Mouse (Mus musculus): Measurements from ENCODE around the gene Rln3.
A peak's percentile ranks its signal among the peaks of the same experiment; 100 is the strongest.

The Rln3 gene

GRCm38 (mm10) chr8:84065037-84065436 is 20.2 kb upstream of the Rln3 start, which contains the start of gene Gm10643:
TSS of gene Gm10643 (minus strand) at chr8:84065137.
- no peak for DNase-seq (ENCODE audit: low spot score)

DNA sequence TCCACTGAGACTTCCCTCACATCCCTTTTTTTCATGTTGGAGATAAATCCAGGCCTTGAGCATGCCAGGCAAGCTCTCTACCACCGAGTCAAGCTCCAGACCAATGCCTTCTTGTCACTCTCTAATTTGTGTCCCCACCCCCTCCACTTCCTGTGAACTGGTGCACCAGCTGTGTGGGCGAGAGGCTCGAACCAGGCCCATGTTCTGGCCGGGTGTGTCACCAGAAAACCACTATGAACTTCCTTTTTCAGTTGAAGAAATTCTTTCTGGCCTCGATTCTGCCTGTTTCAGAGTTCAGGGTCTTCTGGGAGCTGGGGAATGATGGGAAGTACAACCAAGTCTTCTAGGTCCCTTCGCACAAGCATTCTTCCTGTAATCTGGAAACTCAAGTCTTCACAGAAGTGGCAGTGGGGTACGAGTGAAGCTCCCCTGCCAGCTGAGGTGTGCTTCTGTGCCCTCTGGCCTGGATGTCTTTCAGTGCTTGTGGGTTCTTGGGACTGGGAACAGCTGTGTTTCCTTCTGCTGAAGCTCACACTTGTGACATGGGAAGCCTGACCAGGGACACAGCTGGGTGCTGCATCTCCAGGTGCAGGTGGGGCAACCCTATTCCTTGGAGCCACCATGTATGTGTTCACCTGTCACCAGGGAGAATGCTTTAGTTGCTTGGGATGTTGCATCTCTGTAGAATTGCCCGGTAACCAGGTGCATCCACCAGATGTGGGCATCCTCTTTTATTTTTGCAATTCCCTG is 19.2 kb upstream of the Rln3 start:
- DNase-seq (ENCODE audit: low spot score) = no peak

GRCm38 (mm10) chr8:84060245-84060644 is 15.4 kb upstream of the Rln3 start:
- no peak for DNase-seq (ENCODE audit: low spot score)

DNA sequence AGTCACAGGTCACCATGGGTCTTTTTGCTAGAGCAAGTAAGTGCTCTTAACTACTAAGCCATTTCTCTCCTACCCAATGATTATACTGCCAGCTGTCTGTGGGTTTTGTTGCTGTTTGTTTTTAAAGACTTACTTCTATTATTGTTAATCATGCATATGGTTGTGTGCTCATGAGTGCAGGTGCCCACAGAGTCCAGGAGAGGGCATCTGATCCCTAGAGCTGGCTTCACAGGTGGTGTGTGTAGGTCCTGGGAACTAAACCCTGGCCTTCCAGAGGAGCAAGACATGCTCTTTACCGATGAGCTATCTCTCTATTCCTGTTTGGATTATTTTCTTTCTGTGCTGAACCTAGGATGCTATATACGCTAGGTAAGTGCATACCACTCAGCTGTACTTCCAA is 14.4 kb upstream of the Rln3 start:
- DNase-seq (ENCODE audit: low spot score) = no peak

- DNase-seq (ENCODE audit: low spot score) = no peak
These were observed 13.0 kb upstream of the Rln3 start for GRCm38 (mm10) chr8:84057827-84058226.

DNA sequence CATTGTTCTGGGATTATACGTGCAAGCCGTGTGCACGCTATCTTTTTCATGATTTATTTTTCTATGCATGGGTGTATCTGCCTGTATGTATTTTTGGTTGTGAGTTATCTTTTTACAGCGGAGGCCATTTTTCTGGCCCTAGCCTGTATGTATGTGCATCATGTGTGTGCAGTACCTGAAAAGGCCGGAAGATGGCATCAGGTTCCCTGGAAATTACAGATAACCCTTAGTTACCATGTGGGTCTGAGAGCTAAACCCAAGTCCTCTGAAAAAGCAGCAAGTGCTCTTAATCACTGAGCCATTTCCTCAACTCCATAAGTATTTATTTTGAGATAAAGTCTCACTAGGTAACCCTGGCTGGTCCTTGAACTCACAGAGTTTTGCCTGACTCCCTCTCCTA is 8.4 kb upstream of the Rln3 start:
- DNase-seq (ENCODE audit: low spot score) = no peak

DNA sequence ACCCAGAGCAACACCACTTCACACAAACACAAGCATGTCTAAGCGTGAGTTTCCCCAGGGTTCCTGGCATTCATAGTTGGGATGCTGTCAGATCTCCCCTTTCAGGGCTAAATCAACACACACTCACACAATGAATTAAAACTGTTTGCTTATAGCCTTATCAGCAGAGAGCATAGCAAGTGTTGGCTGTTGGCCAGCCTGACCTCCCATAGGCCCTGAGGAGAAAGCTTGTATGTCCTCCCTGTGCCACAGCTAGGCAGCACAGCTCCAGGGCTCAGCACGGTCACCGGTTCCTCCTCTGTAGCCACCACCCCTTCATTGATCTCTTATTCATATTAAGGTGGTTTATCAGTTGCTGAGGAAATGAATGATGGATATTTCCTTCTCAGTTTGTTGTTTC is 7.9 kb upstream of the Rln3 start:
- DNase-seq (ENCODE audit: low spot score) = no peak

- DNase-seq (ENCODE audit: low spot score) = no peak
These were observed 3.4 kb upstream of the Rln3 start for GRCm38 (mm10) chr8:84048171-84048570.

DNA sequence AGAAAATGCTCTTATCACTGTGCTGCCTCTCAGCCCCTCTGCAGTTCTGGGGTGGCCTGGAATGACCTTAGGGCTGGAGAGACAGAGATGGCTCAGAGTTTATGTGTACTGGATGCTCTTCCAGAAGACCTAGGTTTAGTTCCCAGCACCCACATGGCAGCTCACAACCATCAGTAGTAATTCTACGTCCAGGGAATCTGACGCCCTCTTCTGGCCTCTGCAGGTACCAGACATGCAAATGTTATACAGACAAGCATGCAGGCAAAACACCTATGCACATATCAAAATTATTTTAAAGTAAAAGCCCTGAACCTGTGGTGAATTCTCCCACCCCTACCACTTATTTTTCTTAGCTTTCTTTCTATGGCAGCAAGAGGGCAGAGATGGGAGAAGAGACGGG is 1.7 kb upstream of the Rln3 start:
- DNase-seq (ENCODE audit: low spot score) = no peak

- DNase-seq (ENCODE audit: low spot score) = peak; percentile 18
These were observed 697 bp downstream of the Rln3 start for GRCm38 (mm10) chr8:84044103-84044502.

DNA sequence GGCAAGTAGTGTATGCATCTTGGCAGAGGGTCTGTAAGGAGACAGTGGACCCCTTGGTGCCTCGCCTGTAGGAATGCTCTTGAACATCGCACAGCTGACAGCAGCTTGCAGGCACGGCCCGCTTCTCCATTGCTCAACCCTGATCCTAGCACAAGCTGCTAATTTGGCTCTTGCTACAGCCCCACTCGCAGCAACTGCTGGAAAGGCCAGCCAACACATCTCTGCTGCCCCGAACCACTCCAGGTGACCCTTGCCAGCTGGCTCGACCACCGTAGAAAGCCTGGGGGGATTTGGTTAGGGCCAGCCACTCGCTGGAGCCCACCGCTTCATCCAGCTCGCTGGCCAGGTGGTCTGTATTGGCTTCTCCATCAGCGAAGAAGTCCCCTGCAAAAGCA is 1.9 kb downstream of the Rln3 start:
- DNase-seq (ENCODE audit: low spot score) = no peak

GRCm38 (mm10) chr8:84042066-84042947 is 2.5 kb downstream of the Rln3 start, which contains the start of gene Il27ra:
TSS of gene Il27ra (minus strand) at chr8:84042589.
- DNase-seq (ENCODE audit: low spot score) = peak; percentile 87

DNA sequence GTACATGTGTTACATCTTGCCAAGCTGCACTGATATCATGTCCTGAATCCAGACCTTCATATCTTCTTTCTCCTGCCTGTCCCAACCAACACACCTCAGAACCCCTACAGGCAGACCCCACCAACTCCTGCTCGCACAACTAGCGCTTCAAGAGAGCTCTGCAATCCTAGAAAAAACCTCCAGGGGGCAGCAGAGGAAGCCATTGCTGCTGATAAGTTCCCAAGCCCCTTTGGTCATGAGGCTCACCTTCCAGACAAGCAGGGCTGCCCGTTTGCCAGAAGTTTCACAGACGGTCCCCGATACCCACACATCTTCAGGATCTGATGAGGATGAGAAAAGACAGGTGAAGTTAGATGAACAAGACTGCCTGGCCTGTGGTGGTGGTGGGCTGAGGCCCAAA is 5.8 kb downstream of the Rln3 start:
- DNase-seq (ENCODE audit: low spot score) = peak; percentile 76

GRCm38 (mm10) chr8:84038015-84038414 is 6.8 kb downstream of the Rln3 start:
- no peak for DNase-seq (ENCODE audit: low spot score)

DNA sequence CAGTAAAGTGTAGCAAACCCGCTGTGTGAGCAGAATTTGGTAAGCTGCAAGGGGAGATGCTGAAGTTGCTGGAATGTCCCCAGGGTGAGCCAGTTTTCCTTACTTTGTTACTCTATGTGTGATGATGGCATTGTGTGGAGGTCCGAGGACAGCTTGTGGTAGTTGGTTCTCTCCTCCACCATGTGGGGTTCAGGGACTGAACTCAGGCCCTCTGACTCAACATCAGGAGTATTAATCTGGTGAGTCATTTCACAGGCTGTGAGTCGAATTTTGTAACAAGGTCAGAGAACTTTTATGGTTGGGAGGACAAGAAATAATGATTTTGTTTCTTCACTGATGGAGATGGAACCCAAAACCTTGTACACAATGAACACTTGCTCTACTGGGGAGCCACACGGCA is 12.0 kb downstream of the Rln3 start:
- no peak for DNase-seq (ENCODE audit: low spot score)

GRCm38 (mm10) chr8:84029272-84029671 is 15.5 kb downstream of the Rln3 start:
- no peak for DNase-seq (ENCODE audit: low spot score)

GRCm38 (mm10) chr8:84027449-84027848 is 17.4 kb downstream of the Rln3 start:
- peak; percentile 65 for DNase-seq (ENCODE audit: low spot score)

DNA sequence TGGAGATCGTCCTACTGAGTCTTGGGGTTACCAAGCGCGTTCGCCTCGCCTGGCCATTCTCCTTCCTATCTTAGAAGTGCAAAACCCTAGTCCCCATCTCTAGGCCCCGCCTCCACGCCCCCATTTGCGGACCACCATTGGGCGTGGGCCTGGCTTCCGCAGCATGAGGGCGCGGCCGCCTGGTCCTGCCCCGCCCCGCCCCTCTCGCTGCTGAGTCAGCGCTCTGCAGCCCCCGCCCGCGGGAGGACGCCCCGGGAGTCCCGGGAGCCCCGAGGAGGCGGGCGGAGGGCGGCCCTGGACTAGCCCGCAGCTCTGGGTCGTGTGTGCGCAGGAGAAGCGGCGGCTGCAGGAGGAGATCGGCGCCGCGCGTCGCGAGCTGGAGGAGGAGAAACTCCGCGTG is 18.9 kb downstream of the Rln3 start:
- DNase-seq (ENCODE audit: low spot score) = peak; percentile 84

DNA sequence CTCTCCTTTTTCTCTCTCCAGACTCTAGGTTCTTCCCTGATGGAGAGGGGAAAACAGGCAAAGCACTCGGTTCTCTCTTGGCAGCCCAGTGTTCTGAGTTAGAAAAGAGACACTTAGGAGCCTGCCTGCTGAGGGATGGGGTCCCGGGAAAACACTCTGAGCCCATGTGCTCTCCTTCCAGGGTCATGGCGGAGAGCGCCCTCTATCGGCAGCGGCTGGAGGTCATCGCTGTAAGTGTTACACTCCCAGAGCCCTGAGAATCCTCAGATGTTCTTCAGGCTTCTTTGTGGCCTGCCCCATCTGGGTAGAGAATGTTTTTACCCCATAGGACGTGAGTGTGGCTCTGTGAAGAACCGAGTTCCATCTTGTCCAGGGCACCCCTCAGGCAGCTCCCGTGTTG is 20.6 kb downstream of the Rln3 start:
- peak; percentile 90 for DNase-seq (ENCODE audit: low spot score)

DNA sequence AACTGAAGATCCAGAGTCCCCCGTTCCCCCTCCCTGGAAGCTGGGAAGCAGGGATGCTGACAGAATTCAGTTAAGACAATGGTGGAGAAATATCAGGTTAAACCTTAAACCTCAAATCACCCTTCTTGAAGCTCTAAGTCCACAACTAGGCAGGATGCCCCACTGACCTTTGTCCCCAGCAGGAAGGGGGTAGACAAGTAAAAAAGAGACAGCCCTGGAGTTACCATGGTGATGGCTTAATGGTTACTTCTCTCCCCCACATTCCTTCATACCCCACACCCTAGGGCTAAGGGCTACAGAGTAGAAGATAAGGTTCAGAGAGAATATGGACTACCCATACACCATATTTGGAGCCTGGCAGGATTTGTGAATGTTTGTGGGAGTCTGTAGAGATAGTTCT is 21.2 kb downstream of the Rln3 start:
- no peak for DNase-seq (ENCODE audit: low spot score)

DNA sequence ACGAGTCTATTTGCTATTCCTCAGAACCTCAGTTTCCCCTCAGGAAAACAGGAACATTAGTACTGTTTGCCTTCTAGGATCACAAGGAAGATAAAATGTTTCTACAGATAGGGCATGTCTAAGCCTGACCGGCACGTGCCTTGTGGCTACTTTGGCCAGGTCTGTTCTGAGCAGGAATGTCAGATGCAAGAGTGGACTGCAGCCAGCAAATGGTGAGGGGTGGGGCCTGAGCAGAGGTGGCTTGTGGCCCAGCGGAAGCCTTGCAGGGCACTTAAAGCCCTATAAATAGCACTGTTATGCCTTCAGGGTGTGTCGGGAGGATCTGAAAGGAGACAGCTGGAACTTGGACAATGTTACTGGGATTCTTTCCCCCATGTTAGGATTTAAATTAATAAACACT is 21.7 kb downstream of the Rln3 start:
- DNase-seq (ENCODE audit: low spot score) = no peak

DNA sequence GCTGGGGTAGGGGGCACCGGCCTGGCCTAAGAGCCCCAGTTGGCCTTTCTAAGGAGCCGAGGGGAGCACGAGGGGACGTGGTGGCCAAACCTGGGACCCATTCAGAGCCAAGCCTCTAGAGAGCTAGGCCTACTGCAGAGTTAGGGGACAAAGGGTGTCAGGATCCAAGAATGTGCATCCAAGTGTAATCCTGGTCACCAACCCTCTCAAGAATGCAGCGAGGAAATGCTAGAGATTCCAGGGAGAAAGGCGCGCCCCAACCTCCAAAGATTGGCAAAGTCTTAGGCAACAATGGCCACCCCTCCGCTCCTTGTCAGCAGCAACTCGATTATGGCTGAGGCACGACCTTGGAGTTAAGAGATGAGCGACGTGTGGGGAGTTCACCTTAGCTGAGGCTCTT is 23.2 kb downstream of the Rln3 start:
- DNase-seq (ENCODE audit: low spot score) = no peak

- peak; percentile 41 for DNase-seq (ENCODE audit: low spot score)
These were observed 23.7 kb downstream of the Rln3 start, which contains the start of gene Palm3 for GRCm38 (mm10) chr8:84021096-84021495. TSS of gene Palm3 (plus strand) at chr8:84021471.
